Mouse (Mus musculus) yolk sac, embryonic 10.5 days (tissue): ENCODE measurements around the gene 2510039O18Rik.

Source experiments
- DNase-seq: peaks from one replicate; pipeline ENCODE4 v3.0.0-alpha.2; 2017; ENCODE audit warnings: low spot score

2510039O18Rik gene

DNA sequence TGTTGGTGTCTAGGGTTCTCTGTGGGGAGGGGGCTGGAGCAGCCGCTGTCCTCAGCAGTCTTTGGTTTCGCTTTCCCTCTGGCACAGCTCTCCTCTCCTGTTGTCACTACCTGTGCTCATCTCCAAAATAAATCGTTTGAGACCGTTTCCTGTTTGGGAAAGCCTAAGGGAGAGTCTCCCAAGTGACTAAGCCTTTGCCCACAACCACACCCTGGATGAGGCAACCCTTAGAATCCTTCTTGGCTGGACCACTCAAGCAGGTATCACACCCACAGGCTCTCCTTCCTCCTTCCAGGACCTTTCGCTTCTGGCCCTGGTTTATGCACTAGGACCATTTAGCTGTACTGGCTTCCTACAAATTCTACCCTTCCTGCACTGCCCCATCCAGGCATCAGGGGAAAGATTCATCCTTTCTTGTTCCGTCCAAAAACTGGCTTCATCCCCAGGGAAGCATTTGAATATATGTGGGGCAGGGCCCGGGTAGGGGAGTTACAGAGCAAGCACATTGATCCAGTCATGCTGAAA, 52.9 kb downstream of the 2510039O18Rik start:
- no peak for DNase-seq

DNA sequence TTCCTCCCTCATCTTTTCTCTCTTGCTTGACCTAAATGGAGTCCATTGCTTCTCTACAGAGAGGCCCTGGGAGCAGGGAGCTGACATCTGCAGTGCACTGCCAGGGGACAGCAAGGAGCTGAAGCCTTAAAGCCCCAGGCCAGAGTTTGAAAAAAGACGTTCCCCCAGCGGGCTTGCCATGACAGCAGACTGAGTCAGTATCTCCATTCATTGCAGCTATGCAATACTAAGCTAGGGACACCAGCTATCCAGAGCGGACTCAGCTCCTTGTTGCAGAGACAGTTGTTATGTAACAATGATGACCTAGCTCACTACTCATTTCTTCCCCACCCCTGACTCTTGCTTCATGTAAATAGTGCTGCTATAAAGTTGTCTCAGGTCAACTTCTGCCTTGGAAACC, 54.6 kb downstream of the 2510039O18Rik start:
- DNase-seq = no peak
